Mouse (Mus musculus) heart, postnatal 10 days (tissue): ENCODE data around the gene Stx8. TPM values are rescaled to one million over a fixed set of nuclear protein-coding genes. Genes with fewer than 3 reads are reported as not detected.

ENCODE experiments used
- DNase-seq, 2 experiments: peaks; one replicate each; pipeline ENCODE4 v3.0.0; 2021
- intact Hi-C: fragments of 180-260 bp; cut with DNase I; formaldehyde crosslinking; loops from one replicate; pipeline ENCODE4 v1.15.1; 2025
- total RNA-seq, 2 experiments: library from RNA; stranded (reverse); gene quantifications; 2 replicates each; pipeline ENCODE4 v1.2.3; 2021

Stx8 gene
- total RNA-seq, 2 experiments from 2014 or later: 30.1 to 31.8 TPM

DNA sequence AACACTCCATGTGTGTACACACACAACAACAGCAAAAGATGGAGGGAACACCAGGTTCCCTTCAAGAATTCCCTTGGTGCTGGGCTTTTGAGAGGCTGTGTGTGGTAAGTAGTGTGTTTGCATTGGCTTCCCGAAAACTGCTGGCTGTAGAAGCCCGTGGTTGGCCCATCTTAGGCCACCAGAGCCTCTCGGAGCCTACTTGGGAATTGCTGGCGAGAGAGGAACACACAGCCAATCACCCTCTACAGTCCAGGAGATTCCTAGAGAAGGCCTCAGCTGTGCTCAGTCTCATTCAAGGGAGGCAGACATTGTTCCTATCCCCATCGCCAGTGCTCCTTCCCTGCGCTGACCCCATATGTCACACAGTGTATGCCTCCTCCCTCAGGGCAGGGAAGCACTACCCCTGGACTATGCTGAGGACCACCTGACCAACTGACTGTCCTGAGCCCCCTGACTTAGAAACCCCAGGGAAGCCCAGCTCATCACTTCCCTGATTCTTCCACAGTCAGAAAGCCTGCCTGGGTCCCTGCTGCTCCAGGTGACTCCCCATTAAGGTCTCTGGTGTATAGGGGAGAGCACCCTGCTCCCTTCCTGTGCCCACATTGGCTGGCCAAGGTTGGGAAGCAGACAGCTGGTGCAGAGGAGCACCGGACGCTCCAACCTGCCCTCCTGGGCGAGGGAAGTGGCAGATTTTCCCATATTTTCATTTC, 248.7 kb downstream of the Stx8 start:
- intact Hi-C loops: loop anchor here (5.0 kb wide), 1 partner anchor 212 kb away; no protein-coding TSS in a partner anchor
- DNase-seq: no peak

- DNase-seq: peak in 1 of 2 experiments; percentile 43
- intact Hi-C loops: no loop called here
These were observed 249.4 kb downstream of the Stx8 start for GRCm38 (mm10) chr11:68215206-68215912.

- intact Hi-C loops: no loop called here
- DNase-seq: peak in 1 of 2 experiments; percentile 40
These were observed 250.0 kb downstream of the Stx8 start for GRCm38 (mm10) chr11:68216041-68216440.

GRCm38 (mm10) chr11:68220733-68221132, 254.7 kb downstream of the Stx8 start:
- intact Hi-C loops: no loop called here
- DNase-seq: no peak

GRCm38 (mm10) chr11:68222209-68222608, 256.2 kb downstream of the Stx8 start:
- DNase-seq: no peak
- intact Hi-C loops: no loop called here

- intact Hi-C loops: no loop called here
- no peak for DNase-seq
These were observed 257.1 kb downstream of the Stx8 start for GRCm38 (mm10) chr11:68223143-68223542.

GRCm38 (mm10) chr11:68226654-68227057, 260.7 kb downstream of the Stx8 start:
- DNase-seq: no peak
- intact Hi-C loops: no loop called here

DNA sequence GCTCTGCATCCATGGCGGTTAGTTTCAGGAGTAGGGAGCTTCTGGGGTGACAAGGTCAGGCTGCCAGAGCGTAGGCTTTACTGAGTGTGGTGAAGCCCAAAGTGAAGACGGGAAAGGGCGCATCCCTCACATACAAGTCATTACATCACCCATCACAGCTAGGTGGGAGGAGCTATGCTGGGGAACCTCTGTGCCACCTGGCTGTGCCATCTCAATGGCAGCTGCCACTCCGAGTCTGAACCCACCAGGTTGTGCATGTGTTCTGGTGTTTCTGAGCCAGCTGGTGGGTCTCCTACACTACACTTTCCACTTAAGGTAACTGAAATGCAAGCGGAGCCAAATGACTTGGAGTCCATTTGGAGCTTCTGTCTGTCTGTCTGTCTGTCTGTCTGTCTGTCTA, 261.8 kb downstream of the Stx8 start:
- intact Hi-C loops: no loop called here

GRCm38 (mm10) chr11:68228941-68229665, 263.1 kb downstream of the Stx8 start:
- intact Hi-C loops: no loop called here
- peak; percentile 29 to 41 for DNase-seq

More for the DNA sequence above, 261.8 kb downstream of the Stx8 start:
- no peak for DNase-seq

GRCm38 (mm10) chr11:68231558-68231957, 265.6 kb downstream of the Stx8 start:
- no peak for DNase-seq
- intact Hi-C loops: no loop called here

DNA sequence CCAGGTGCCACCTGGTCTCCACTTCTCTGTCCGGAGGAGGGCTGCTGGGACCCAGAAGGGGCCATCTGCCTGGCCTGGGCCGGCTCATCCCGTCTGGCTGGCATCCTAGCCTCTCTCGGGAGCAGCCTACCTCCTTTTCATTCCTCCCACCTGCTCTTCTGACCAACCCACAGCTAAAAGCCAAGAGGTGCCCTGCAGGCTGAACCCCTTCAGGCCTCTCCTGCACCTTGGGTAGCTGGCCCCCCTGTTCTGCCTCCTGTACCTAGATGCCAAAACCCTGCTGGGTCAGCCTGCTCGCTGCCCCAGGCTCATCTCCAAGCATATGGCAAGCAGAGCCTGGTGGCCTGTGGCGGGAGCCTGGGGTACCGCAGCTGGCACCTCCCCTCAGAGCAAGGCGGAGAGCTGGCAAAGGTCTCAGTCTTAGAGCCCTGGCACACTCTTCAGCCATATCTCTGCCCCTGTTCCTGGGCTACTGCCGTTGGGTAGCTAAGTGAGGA, 267.5 kb downstream of the Stx8 start:
- DNase-seq: no peak
- intact Hi-C loops: no loop called here

DNA sequence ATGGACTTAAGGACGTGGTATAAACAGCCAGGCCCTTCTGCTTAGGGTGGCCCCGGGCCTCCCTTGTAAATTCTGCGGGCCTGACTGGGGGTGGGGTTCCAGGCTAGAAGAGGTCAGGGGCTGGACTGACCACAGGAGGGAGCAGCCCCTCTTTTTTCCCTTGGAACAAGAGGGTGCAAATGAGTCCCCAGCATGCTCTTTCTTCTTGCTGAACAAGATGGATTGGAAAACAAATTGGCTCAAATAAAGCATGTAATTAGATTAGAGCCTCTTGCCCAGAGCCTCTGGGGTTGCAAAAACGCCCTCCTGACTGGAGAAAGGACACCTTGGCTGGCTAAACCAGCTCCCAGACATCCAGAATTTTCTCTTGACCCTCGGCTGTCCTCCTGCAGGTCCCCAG, 273.8 kb downstream of the Stx8 start:
- intact Hi-C loops: no loop called here
- no peak for DNase-seq

GRCm38 (mm10) chr11:68244254-68244991, 278.4 kb downstream of the Stx8 start:
- DNase-seq: peak in 1 of 2 experiments; percentile 35
- intact Hi-C loops: no loop called here

DNA sequence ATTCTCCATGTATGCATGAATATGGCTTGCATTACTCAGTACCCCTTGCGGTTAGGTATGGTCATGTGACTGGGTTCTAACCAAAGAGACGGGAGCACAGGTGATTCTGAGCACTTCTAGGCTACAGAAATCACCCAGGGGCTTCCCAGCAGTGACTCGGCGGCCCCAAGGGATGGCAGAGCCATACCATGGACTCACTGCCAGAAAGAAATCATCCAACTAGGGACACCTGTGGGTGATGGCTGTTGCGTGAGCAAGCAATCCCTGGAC, 278.9 kb downstream of the Stx8 start:
- no peak for DNase-seq
- intact Hi-C loops: no loop called here

DNA sequence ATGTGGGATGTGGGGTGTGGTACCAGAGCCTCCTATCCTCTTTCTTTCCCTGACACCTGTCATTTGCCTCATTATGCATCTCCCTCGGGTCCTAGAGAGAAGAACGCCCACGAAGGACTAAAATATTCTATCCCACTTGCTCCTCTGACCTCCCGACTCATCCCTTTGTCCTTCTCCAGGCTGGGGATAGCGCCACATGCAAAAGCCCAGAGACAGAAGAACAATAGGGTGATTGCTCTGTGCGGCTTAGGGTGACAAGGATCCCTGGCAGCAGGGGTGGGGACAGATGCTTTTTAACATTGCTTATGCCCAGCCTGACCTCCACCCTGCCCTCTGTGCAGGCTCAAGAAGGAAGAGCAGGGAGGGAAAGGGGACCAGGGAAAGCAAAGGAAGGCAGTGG, 281.9 kb downstream of the Stx8 start:
- intact Hi-C loops: no loop called here
- no peak for DNase-seq

GRCm38 (mm10) chr11:68250106-68250505, 284.1 kb downstream of the Stx8 start:
- no peak for DNase-seq
- intact Hi-C loops: no loop called here

- DNase-seq: no peak
- intact Hi-C loops: no loop called here
These were observed 287.5 kb downstream of the Stx8 start for GRCm38 (mm10) chr11:68253531-68253930.
